Mouse (Mus musculus) forebrain, postnatal 0 days (tissue): ENCODE measurements around the gene Zdhhc17. TPM values are rescaled to one million over a fixed set of nuclear protein-coding genes. Genes with fewer than 3 reads are reported as not detected.
A peak's percentile ranks its signal among the peaks of the same experiment; 100 is the strongest.

Experiments used
- ATAC-seq: fragments of 200-750 bp; cut with Nextera tagmentation; 2 replicates; pipeline ENCODE4 v1.8.0; 2017; ENCODE audit warnings: mild to moderate bottlenecking, moderate library complexity
- DNase-seq: peaks from one replicate; pipeline ENCODE4 v3.0.0-alpha.2; 2015
- H3K27ac ChIP-seq: fragments of 300-500 bp; sonication (generic); 2 replicates; pipeline ENCODE4 v1.5.1; 2014; ENCODE audit warnings: low read depth, mild to moderate bottlenecking, antibody characterized with exemption, low read length, moderate library complexity, mixed read lengths
- H3K27me3 ChIP-seq: fragments of 300-500 bp; sonication (generic); 2 replicates; pipeline ENCODE4 v1.6.1; 2014; ENCODE audit warnings: mild to moderate bottlenecking, low read length, mixed read lengths; ENCODE audit not compliant: insufficient read depth
- H3K36me3 ChIP-seq: fragments of 300-500 bp; sonication (generic); 2 replicates; pipeline ENCODE4 v1.6.1; 2014; ENCODE audit warnings: mild to moderate bottlenecking, moderate library complexity; ENCODE audit not compliant: insufficient read depth
- H3K4me1 ChIP-seq: fragments of 300-500 bp; sonication (generic); 2 replicates; pipeline ENCODE4 v1.6.1; 2014; ENCODE audit warnings: antibody characterized with exemption; ENCODE audit not compliant: insufficient read depth
- H3K4me2 ChIP-seq: fragments of 300-500 bp; sonication (generic); 2 replicates; pipeline ENCODE4 v1.6.1; 2014; ENCODE audit warnings: low read depth, mild to moderate bottlenecking, moderate library complexity
- H3K4me3 ChIP-seq: fragments of 300-500 bp; sonication (generic); 2 replicates; pipeline ENCODE4 v1.5.1; 2014; ENCODE audit warnings: low read depth, low read length, mixed read lengths
- H3K9ac ChIP-seq: fragments of 300-500 bp; sonication (generic); 2 replicates; pipeline ENCODE4 v1.6.1; 2014; ENCODE audit warnings: mild to moderate bottlenecking
- H3K9me3 ChIP-seq: fragments of 300-500 bp; sonication (generic); 2 replicates; pipeline ENCODE4 v1.6.1; 2016; ENCODE audit warnings: low read length
- CTCF ChIP-seq: sonication (generic); IDR thresholded peaks from 2 replicates; pipeline ENCODE4 v1.5.1; 2016; ENCODE audit warnings: antibody characterized with exemption, control low read depth, low read depth
- WGBS: fragments of 180-500 bp; shearing (Covaris S2); extraction: QIAGEN DNeasy Blood & Tissue Kit; methylation state at CpG from one replicate; pipeline ENCODE4 v1.1.7; 2014; 5-methylcytosine and 5-hydroxymethylcytosine counted together
- polyA plus RNA-seq: library from polyadenylated mRNA; unstranded; fragments of >200 nt; fragmentation: Nextera tagmentation; extraction: Ambion mirVana; gene quantifications from 2 replicates; pipeline ENCODE4 v1.2.1, GENCODE M21; 2015
- total RNA-seq: library from RNA; depleted of rRNA; stranded (reverse); fragments of >200 nt; gene quantifications from 2 replicates; pipeline ENCODE4 v1.2.3, GENCODE M21; 2014

Gene Zdhhc17
- total and polyA plus RNA-seq, 2 experiments from 2014 or later: 41.7 to 71.6 TPM

DNA sequence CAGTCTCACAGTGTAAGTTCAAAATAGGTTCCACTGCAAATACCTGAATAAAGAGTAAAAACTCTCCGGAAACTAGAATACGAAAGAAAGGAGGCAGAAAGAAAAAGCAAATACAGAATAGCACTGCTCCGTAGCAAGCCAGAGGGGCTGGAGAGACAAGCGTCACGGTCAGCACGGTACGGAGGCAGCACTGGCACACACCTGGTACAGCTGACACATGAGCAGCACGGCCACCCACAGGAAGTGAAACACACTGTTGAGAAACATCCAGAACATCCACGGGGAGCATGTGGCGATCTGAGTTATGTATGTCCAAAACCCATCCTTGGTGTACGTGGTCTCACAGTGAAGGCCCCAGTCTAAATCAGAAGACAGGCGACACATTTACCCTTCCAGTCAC lies 64.0 kb downstream of the Zdhhc17 start:
- no peak for DNase-seq
- no peaks in the 10 kb centered on the region for H3K27me3 ChIP-seq
- no peak overlapping the region for H3K4me3 ChIP-seq
- H3K9ac ChIP-seq: no peak overlapping the region
- H3K4me1 ChIP-seq: no peaks in the 10 kb centered on the region
- H3K4me2 ChIP-seq: no peak overlapping the region
- no peak overlapping the region for H3K27ac ChIP-seq
- H3K36me3 ChIP-seq: peaks cover 34% of the 10 kb centered on the region
- no peak for ATAC-seq
- 89% methylated on average over 12 of the region's 12 CpGs for WGBS
- no peaks in the 10 kb centered on the region for H3K9me3 ChIP-seq
- no peak for TF ChIP-seq CTCF

DNA sequence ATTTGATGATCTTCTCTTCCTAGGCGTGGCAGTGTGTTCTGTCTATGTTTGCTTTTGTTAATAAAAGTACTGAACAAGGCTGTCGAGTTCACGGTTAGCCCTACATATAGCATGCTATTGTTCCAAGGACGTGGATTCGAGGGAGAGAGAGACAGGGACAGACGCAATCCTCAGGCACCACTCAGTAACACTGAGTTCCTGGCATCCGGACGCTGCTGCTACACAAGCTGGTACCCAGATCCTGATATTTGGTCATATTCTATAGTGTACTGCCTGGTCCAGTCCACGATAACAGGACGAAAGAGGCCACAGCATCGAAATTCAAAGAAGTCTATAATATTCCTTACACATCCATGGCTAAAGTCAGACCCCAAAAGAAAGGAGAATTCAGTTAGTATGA lies 65.8 kb downstream of the Zdhhc17 start:
- Histone ChIP-seq H3K9me3 (no peaks in the 10 kb centered on the region), H3K4me3 (no peak overlapping the region), H3K9ac (no peak overlapping the region), H3K36me3 (peaks cover 29% of the 10 kb centered on the region), H3K4me2 (no peak overlapping the region), H3K27ac (no peak overlapping the region), H3K27me3 (no peaks in the 10 kb centered on the region), H3K4me1 (0 out of 2 replicates have a peak, but pooled peaks cover 2% of the 10 kb centered on the region)
- no peak for TF ChIP-seq CTCF
- WGBS: 93% methylated on average over 11 of the region's 11 CpGs
- no peak for ATAC-seq
- DNase-seq: no peak

DNA sequence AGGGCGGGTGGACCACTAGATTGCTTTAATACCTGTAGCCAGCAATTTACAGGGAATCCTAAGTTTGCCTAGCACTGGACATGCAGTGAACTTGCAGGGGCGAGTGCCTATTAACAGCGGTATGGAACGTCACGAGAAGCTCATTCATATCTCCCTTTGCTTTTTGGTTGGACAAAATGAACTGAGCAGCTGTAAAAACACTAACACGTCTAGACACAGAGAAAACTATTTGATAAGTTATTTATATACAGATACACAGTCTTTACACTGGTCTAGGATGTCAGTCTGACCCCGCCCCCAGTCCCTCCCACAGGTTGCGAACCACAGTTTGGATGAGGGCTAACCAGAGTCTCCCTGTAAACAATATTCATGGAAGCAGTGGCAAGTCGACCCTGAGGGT lies 67.1 kb downstream of the Zdhhc17 start:
- H3K9me3 ChIP-seq: no peaks in the 10 kb centered on the region
- no peak overlapping the region for H3K27ac ChIP-seq
- H3K36me3 ChIP-seq: peaks cover 36% of the 10 kb centered on the region
- H3K9ac ChIP-seq: no peak overlapping the region
- H3K4me1 ChIP-seq: 0 out of 2 replicates have a peak, but pooled peaks cover 6% of the 10 kb centered on the region
- ATAC-seq (no peak), DNase-seq (no peak)
- H3K4me2 ChIP-seq: no peak overlapping the region
- H3K27me3 ChIP-seq: no peaks in the 10 kb centered on the region
- no peak for TF ChIP-seq CTCF
- WGBS: 91% methylated on average over 9 of the region's 9 CpGs
- no peak overlapping the region for H3K4me3 ChIP-seq

DNA sequence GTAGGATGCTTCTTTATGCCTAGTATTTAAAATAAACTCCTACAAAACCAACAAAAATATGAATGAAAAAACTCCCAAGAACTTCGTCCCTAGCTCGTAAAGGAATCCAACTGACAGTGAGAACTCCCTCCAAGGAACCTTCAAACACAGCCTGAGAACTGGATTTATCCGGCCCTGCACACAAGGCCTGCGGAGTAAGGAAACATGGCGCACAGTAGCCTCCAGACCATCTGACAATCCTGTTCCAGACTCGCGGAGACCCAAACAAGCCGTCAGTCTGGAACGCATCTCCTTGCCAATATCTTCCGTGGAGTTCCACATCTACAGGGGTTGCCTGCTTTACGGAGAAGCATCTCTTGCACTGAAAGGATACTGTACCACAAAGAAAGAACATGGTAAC lies 68.0 kb downstream of the Zdhhc17 start:
- H3K27me3 ChIP-seq: no peaks in the 10 kb centered on the region
- H3K27ac ChIP-seq: no peak overlapping the region
- H3K9me3 ChIP-seq: no peaks in the 10 kb centered on the region
- TF ChIP-seq CTCF: no peak
- H3K4me3 ChIP-seq: no peak overlapping the region
- no peak for ATAC-seq
- H3K36me3 ChIP-seq: peaks cover 29% of the 10 kb centered on the region
- 0 out of 2 replicates have a peak, but pooled peaks cover 6% of the 10 kb centered on the region for H3K4me1 ChIP-seq
- H3K9ac ChIP-seq: no peak overlapping the region
- H3K4me2 ChIP-seq: no peak overlapping the region
- no peak for DNase-seq
- 89% methylated on average over 11 of the region's 11 CpGs for WGBS

DNA sequence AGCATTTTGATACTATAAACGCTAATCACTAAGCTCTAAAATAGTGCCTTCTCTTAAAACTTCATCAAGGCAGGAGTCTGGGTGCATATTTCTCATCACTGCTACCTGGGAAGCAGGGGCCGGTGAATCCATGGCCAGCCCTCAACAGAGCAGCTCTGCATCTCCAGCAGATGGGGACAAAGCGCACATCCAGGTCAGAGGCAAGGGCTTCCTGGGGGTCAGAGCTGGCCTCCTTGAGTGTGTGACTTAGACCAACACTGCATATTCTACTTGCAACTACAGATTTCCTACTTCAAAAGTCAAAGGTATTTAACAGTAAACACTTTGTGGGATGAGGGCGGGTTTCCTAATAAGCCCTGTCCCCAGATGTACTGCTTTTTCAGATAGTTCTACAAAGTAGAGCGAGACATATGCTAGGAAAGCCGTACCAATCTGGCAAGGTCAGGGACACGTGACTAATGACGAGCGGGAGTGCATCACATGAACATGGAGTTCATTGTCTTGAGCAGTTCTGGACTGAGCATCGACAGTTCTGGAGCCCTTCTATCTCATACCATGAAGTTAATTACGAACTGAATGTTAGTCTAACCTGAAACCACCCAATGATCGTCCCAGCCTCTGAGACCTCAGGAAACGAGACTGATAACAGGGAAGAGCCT lies 69.1 kb downstream of the Zdhhc17 start:
- H3K9ac ChIP-seq: no peak overlapping the region
- no peaks in the 10 kb centered on the region for H3K9me3 ChIP-seq
- peaks cover 21% of the 10 kb centered on the region for H3K36me3 ChIP-seq
- H3K4me3 ChIP-seq: no peak overlapping the region
- no peak overlapping the region for H3K27ac ChIP-seq
- ATAC-seq: no peak
- no peak for TF ChIP-seq CTCF
- DNase-seq: no peak
- no peak overlapping the region for H3K4me2 ChIP-seq
- H3K4me1 ChIP-seq: 0 out of 2 replicates have a peak, but pooled peaks cover 6% of the 10 kb centered on the region
- no peaks in the 10 kb centered on the region for H3K27me3 ChIP-seq
- WGBS: 85% methylated on average over 13 of the region's 13 CpGs

DNA sequence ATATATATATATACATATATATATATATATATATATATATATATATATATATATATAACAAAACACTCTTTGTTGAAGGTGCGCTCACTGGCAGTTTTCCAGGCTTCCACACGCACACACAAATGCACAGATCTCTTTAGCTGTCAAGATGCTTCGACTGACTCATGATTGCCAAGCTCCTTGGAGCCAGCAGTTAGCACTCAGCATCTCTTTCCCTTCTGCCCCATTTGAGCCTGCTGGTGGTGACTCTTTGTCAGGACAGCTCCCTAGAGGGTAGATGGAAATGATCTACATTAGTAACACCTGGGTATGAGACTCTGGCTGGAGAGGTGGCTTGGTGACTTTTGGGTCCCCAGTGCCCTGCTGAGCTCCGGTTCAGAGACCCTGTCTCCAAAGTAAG lies 70.2 kb downstream of the Zdhhc17 start:
- peak; percentile 46 for DNase-seq
- 62% methylated on average over 4 of the region's 4 CpGs for WGBS

DNA sequence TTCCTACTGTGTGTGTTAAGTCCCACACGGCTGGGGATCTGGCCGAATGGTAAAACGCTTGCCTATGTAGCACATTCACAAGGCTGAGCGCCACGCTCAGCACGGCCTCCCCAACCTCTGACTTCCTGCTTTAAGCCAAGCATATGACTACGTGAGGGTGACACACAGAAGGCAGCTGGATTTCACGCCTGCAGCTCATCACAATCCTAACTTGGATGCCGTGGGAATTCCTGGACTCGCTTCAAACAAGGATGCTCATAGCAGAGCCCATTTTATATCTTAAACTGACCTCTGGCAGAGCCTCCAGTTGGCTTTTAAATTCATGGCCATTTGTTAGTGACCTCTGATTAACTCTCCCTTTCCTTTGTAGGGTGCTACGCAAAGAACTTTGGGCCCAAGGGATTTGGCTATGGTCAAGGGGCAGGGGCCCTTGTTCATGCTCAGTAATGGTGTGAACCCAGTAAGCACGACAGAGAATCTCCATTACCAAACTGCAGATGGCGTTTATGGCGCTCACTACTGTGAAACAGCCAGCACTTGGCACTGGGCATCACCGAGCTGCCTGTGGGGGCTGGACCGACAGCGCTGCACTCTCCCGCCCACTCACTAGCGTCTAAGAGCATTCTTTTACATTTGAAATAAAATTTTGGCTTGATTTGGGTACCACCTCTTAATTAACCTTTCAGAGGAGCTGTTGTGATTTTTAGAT lies 70.9 kb downstream of the Zdhhc17 start:
- Histone ChIP-seq H3K36me3 (peaks cover 11% of the 10 kb centered on the region; the same call in 1 of the 2 replicates), H3K4me2 (no peak overlapping the region), H3K4me1 (0 out of 2 replicates have a peak, but pooled peaks cover 6% of the 10 kb centered on the region), H3K9ac (no peak overlapping the region), H3K27ac (peak overlapping the region; percentile 57), H3K9me3 (no peaks in the 10 kb centered on the region), H3K4me3 (no peak overlapping the region), H3K27me3 (no peaks in the 10 kb centered on the region)
- TF ChIP-seq CTCF: 0 out of 2 replicates have a peak, but pooled peaks have one; percentile 13
- DNase-seq (peak; percentile 58), ATAC-seq (peak; percentile 32; the same call in 1 of the 2 replicates)
- 65% methylated on average over 19 of the region's 19 CpGs for WGBS

More for the DNA sequence above, 70.2 kb downstream of the Zdhhc17 start:
- Histone ChIP-seq H3K27me3 (no peaks in the 10 kb centered on the region), H3K4me2 (no peak overlapping the region), H3K4me3 (no peak overlapping the region), H3K27ac (peak overlapping the region; percentile 36; the same call in 1 of the 2 replicates), H3K36me3 (peaks cover 14% of the 10 kb centered on the region; the same call in 1 of the 2 replicates), H3K9ac (no peak overlapping the region), H3K9me3 (no peaks in the 10 kb centered on the region), H3K4me1 (0 out of 2 replicates have a peak, but pooled peaks cover 6% of the 10 kb centered on the region)
- ATAC-seq: no peak
- no peak for TF ChIP-seq CTCF
